In genomic region chr9:66275267-66275991, GRCm38 (mm10) we compare ENCODE assay signal across 8 mouse cellular contexts.
A peak's percentile ranks its signal among the peaks of the same experiment; 100 is the strongest.
DNase-seq lines count a peak whose midpoint lies in the region; ATAC-seq and TF ChIP-seq lines count a peak whose summit lies in the region.

No protein-coding gene starts in this region.

- peak overlapping the region; percentile 43 for H3K4me3 ChIP-seq in gastrocnemius, adult 2 months
- H3K4me3 ChIP-seq in embryonic facial prominence, embryonic 11.5 days (ENCODE audit: low read depth, low read length): no peak overlapping the region
- peak overlapping the region; percentile 7 to 31; a peak in 3 of 4 replicates for H3K4me3 ChIP-seq in heart, embryonic 14.5 days (ENCODE audit: control insufficient read depth in 1 of 2, insufficient read depth in 1 of 2, low read depth in 1 of 2, low read length in 2 of 2)
- H3K4me3 ChIP-seq in limb, embryonic 15.5 days: peak overlapping the region; percentile 17
- H3K4me3 ChIP-seq in neural tube, embryonic 12.5 days: peak overlapping the region; percentile 17; the same call in 1 of the 2 replicates

- DNase-seq in gastrocnemius, adult 2 months: peak; percentile 66
- no peak for DNase-seq in gastrocnemius, adult 8-10 months (ENCODE audit: low spot score in 2 of 2)
- peak; percentile 55 for DNase-seq in embryonic facial prominence, embryonic 11.5 days (ENCODE audit: low spot score)
- DNase-seq in kidney, postnatal 10 days: peak; percentile 68
- DNase-seq in ovary, postnatal 10 days (ENCODE audit: low spot score): no peak

- H3K9ac ChIP-seq in embryonic facial prominence, embryonic 11.5 days (replicated peaks; ENCODE audit: low read length): peak overlapping the region; percentile 30
- H3K9ac ChIP-seq in heart, embryonic 14.5 days (ENCODE audit: low read length): peak overlapping the region; percentile 64
- no peak overlapping the region for H3K9ac ChIP-seq in limb, embryonic 15.5 days
- H3K9ac ChIP-seq in neural tube, embryonic 12.5 days: no peak overlapping the region

- H3K36me3 ChIP-seq in embryonic facial prominence, embryonic 11.5 days (replicated peaks; ENCODE audit: control insufficient read depth, insufficient read depth, low read depth, low read length): no peaks in the 10 kb centered on the region
- no peaks in the 10 kb centered on the region for H3K36me3 ChIP-seq in heart, embryonic 14.5 days (ENCODE audit: control insufficient read depth, insufficient read depth, low read length)
- no peaks in the 10 kb centered on the region for H3K36me3 ChIP-seq in limb, embryonic 15.5 days
- H3K36me3 ChIP-seq in neural tube, embryonic 12.5 days: no peaks in the 10 kb centered on the region

- peak overlapping the region; percentile 23 for H3K4me2 ChIP-seq in embryonic facial prominence, embryonic 11.5 days (ENCODE audit: low read depth, low read length)
- H3K4me2 ChIP-seq in heart, embryonic 14.5 days (ENCODE audit: low read length): peak overlapping the region; percentile 70
- peak overlapping the region; percentile 46 for H3K4me2 ChIP-seq in limb, embryonic 15.5 days
- peak overlapping the region; percentile 56 for H3K4me2 ChIP-seq in neural tube, embryonic 12.5 days (replicated peaks)

- 4% methylated on average over 15 of the region's 15 CpGs for WGBS in embryonic facial prominence, embryonic 11.5 days
- WGBS in heart, embryonic 14.5 days: 2% methylated on average over 15 of the region's 15 CpGs
- 5% methylated on average over 15 of the region's 15 CpGs for WGBS in limb, embryonic 15.5 days
- 1% methylated on average over 15 of the region's 15 CpGs for WGBS in neural tube, embryonic 12.5 days

- intact Hi-C loops in gastrocnemius, adult 2 months (cut with DNase I): loop anchor here (5.0 kb wide), 1 partner anchor 33 kb away; no protein-coding TSS in a partner anchor

- H3K27me3 ChIP-seq in embryonic facial prominence, embryonic 11.5 days (ENCODE audit: control insufficient read depth, insufficient read depth, low read length): no peaks in the 10 kb centered on the region
- no peaks in the 10 kb centered on the region for H3K27me3 ChIP-seq in heart, embryonic 14.5 days (ENCODE audit: control insufficient read depth, insufficient read depth, low read length)
- no peaks in the 10 kb centered on the region for H3K27me3 ChIP-seq in limb, embryonic 15.5 days
- no peaks in the 10 kb centered on the region; the same call in 1 of the 2 replicates for H3K27me3 ChIP-seq in neural tube, embryonic 12.5 days (replicated peaks)

- H3K4me1 ChIP-seq in embryonic facial prominence, embryonic 11.5 days (ENCODE audit: control insufficient read depth, insufficient read depth, low read length): no peaks in the 10 kb centered on the region; the same call in 1 of the 2 replicates
- H3K4me1 ChIP-seq in heart, embryonic 14.5 days (ENCODE audit: control insufficient read depth in 2 of 2, insufficient read depth in 2 of 2, low read length in 2 of 2): peaks cover 18 to 29% of the 10 kb centered on the region in 2 experiments
- peaks cover 25% of the 10 kb centered on the region for H3K4me1 ChIP-seq in limb, embryonic 15.5 days
- peaks cover 23% of the 10 kb centered on the region for H3K4me1 ChIP-seq in neural tube, embryonic 12.5 days

- peak overlapping the region; percentile 94 for H3K27ac ChIP-seq in gastrocnemius, adult 2 months
- no peak overlapping the region for H3K27ac ChIP-seq in embryonic facial prominence, embryonic 11.5 days (replicated peaks; ENCODE audit: low read depth, low read length)
- peak overlapping the region; percentile 34 to 68 for H3K27ac ChIP-seq in heart, embryonic 14.5 days (replicated peaks in 1 of 2; ENCODE audit: control insufficient read depth in 1 of 2, insufficient read depth in 1 of 2, low read depth in 2 of 2, low read length in 2 of 2)
- peak overlapping the region; percentile 75; the same call in 1 of the 2 replicates for H3K27ac ChIP-seq in limb, embryonic 15.5 days
- no peak overlapping the region for H3K27ac ChIP-seq in neural tube, embryonic 12.5 days

- no peak for TF ChIP-seq CTCF in gastrocnemius, adult 2 months (IDR thresholded peaks at IDR 0.05)

- H3K9me3 ChIP-seq in embryonic facial prominence, embryonic 11.5 days (replicated peaks; ENCODE audit: control insufficient read depth, low read length): no peaks in the 10 kb centered on the region
- H3K9me3 ChIP-seq in heart, embryonic 14.5 days (ENCODE audit: control insufficient read depth, low read length): no peaks in the 10 kb centered on the region
- no peaks in the 10 kb centered on the region for H3K9me3 ChIP-seq in limb, embryonic 15.5 days
- H3K9me3 ChIP-seq in neural tube, embryonic 12.5 days: no peaks in the 10 kb centered on the region

- 0 out of 2 replicates have a peak, but pooled peaks have one; percentile 9 for ATAC-seq in embryonic facial prominence, embryonic 11.5 days (replicated peaks; ENCODE audit: insufficient number of reproducible peaks, low FRiP score, low TSS enrichment, low read depth)
- no peak for ATAC-seq in heart, embryonic 14.5 days (ENCODE audit: insufficient number of reproducible peaks, insufficient read depth, low FRiP score, low read depth)
- ATAC-seq in limb, embryonic 15.5 days (ENCODE audit: insufficient number of reproducible peaks, low FRiP score, low TSS enrichment, low read depth): no peak
- no peak; the same call in 1 of the 2 replicates for ATAC-seq in neural tube, embryonic 12.5 days (ENCODE audit: low FRiP score, low read depth)

Comparison
In these comparisons a context has a peak if more than half of its experiments do, and no peak if none do; other contexts are left out.
1. DNase-seq: peak in gastrocnemius, adult 2 months (single experiment), embryonic facial prominence, embryonic 11.5 days (single experiment) and kidney, postnatal 10 days (single experiment); none in gastrocnemius, adult 8-10 months (0 of 2) and ovary, postnatal 10 days (single experiment).
2. H3K27ac ChIP-seq: peak in gastrocnemius, adult 2 months (single experiment), heart, embryonic 14.5 days (2 of 2) and limb, embryonic 15.5 days (single experiment); none in embryonic facial prominence, embryonic 11.5 days (single experiment) and neural tube, embryonic 12.5 days (single experiment).
3. H3K9ac ChIP-seq: peak in embryonic facial prominence, embryonic 11.5 days (single experiment) and heart, embryonic 14.5 days (single experiment); none in limb, embryonic 15.5 days (single experiment) and neural tube, embryonic 12.5 days (single experiment).
4. Peak in every context shown above with its lines, with median percentiles within 50 percentile points of each other: H3K4me2 ChIP-seq.